Mouse (Mus musculus) cortical plate, adult 2 months (tissue): ENCODE data around the gene Tiam2.

Experiments used
- CTCF ChIP-seq: fragments of 200-500 bp; IDR thresholded peaks from 2 replicates; pipeline ENCODE4 v1.5.1; 2011; ENCODE audit warnings: mild to moderate bottlenecking, control low read depth, low read length; ENCODE audit not compliant: insufficient read depth; ENCODE audit errors: extremely low read depth
- POLR2A ChIP-seq: fragments of 200-500 bp; IDR thresholded peaks from 2 replicates; pipeline ENCODE4 v1.6.1; 2011; ENCODE audit warnings: mild to moderate bottlenecking, low read length, control low read depth; ENCODE audit not compliant: insufficient read depth; ENCODE audit errors: extremely low read depth

GRCm38 (mm10) chr17:3520344-3520743 lies 194.0 kb downstream of the Tiam2 start:
- TF ChIP-seq POLR2A (no peak), CTCF (no peak)
